Mouse (Mus musculus) midbrain, postnatal 0 days (tissue): ENCODE results near the gene Arhgap44. TPM values are rescaled to one million over a fixed set of nuclear protein-coding genes. Genes with fewer than 3 reads are reported as not detected.

ENCODE experiments used
- ATAC-seq: fragments of 200-750 bp; cut with Nextera tagmentation; 2 replicates; pipeline ENCODE4 v1.8.0; 2017; ENCODE audit warnings: moderate number of reproducible peaks, mild to moderate bottlenecking, moderate TSS enrichment, moderate library complexity; ENCODE audit not compliant: low FRiP score
- DNase-seq: peaks from one replicate; pipeline ENCODE4 v3.0.0-alpha.2; 2015; ENCODE audit warnings: low spot score
- H3K27ac ChIP-seq: fragments of 300-500 bp; sonication (generic); 2 replicates; pipeline ENCODE4 v1.5.1; 2014; ENCODE audit warnings: low read depth, mild to moderate bottlenecking, low read length, mixed read lengths
- H3K27me3 ChIP-seq: fragments of 300-500 bp; sonication (generic); 2 replicates; pipeline ENCODE4 v1.6.1; 2014; ENCODE audit warnings: low read length, control low read depth, mixed read lengths; ENCODE audit not compliant: insufficient read depth
- H3K36me3 ChIP-seq: fragments of 300-500 bp; sonication (generic); 2 replicates; pipeline ENCODE4 v1.6.1; 2014; ENCODE audit warnings: low read length, control low read depth, mixed read lengths; ENCODE audit not compliant: insufficient read depth
- H3K4me1 ChIP-seq: fragments of 300-500 bp; sonication (generic); 2 replicates; pipeline ENCODE4 v1.6.1; 2014; ENCODE audit warnings: mild to moderate bottlenecking, control low read depth, antibody characterized with exemption, low read length, mixed read lengths; ENCODE audit not compliant: insufficient read depth
- H3K4me2 ChIP-seq: fragments of 300-500 bp; sonication (generic); 2 replicates; pipeline ENCODE4 v1.6.1; 2014; ENCODE audit warnings: low read depth, mild to moderate bottlenecking, low read length, mixed read lengths; ENCODE audit not compliant: poor library complexity, severe bottlenecking
- H3K4me3 ChIP-seq: fragments of 300-500 bp; sonication (generic); 2 replicates; pipeline ENCODE4 v1.5.1; 2014; ENCODE audit warnings: low read depth, mild to moderate bottlenecking, low read length, moderate library complexity
- H3K9ac ChIP-seq: fragments of 300-500 bp; sonication (generic); replicated peaks from 2 replicates; pipeline ENCODE4 v1.6.1; 2014; ENCODE audit warnings: mild to moderate bottlenecking, low read length, moderate library complexity, mixed read lengths; ENCODE audit not compliant: poor library complexity, severe bottlenecking
- H3K9me3 ChIP-seq: fragments of 300-500 bp; sonication (generic); 2 replicates; pipeline ENCODE4 v1.6.1; 2016; ENCODE audit warnings: low read length, control low read depth
- CTCF ChIP-seq: IDR thresholded peaks from 2 replicates; pipeline ENCODE4 v1.5.1; 2016; ENCODE audit warnings: antibody characterized with exemption, mild to moderate bottlenecking
- WGBS: fragments of 180-500 bp; shearing (Covaris S2); extraction: QIAGEN DNeasy Blood & Tissue Kit; methylation state at CpG from one replicate; pipeline ENCODE4 v1.1.7; 2014; 5-methylcytosine and 5-hydroxymethylcytosine counted together
- polyA plus RNA-seq: library from polyadenylated mRNA; unstranded; fragments of >200 nt; fragmentation: Nextera tagmentation; extraction: Ambion mirVana; gene quantifications from 2 replicates; pipeline ENCODE4 v1.2.1, GENCODE M21; 2015
- total RNA-seq: library from RNA; depleted of rRNA; stranded (reverse); fragments of >200 nt; gene quantifications from 2 replicates; pipeline ENCODE4 v1.2.3, GENCODE M21; 2014

The Arhgap44 gene
- total and polyA plus RNA-seq, 2 experiments from 2014 or later, result 20.8 to 39.4 TPM

- no peaks in the 10 kb centered on the region for H3K27me3 ChIP-seq
- H3K36me3 ChIP-seq, result peaks cover 13% of the 10 kb centered on the region
- H3K4me3 ChIP-seq, result no peak overlapping the region
- no peak for DNase-seq
- 68% methylated on average over 2 of the region's 2 CpGs for WGBS
- no peaks in the 10 kb centered on the region for H3K9me3 ChIP-seq
- no peaks in the 10 kb centered on the region for H3K4me1 ChIP-seq
- H3K4me2 ChIP-seq, result no peak overlapping the region
- H3K9ac ChIP-seq, result no peak overlapping the region
- H3K27ac ChIP-seq, result no peak overlapping the region
- no peak for TF ChIP-seq CTCF
- no peak for ATAC-seq
These were observed 123.8 kb downstream of the Arhgap44 start for GRCm38 (mm10) chr11:65038996-65039395.

- DNase-seq (no peak), ATAC-seq (no peak)
- H3K4me2 ChIP-seq, result no peak overlapping the region
- no peak overlapping the region for H3K27ac ChIP-seq
- H3K9ac ChIP-seq, result no peak overlapping the region
- H3K36me3 ChIP-seq, result peaks cover 23% of the 10 kb centered on the region; the same call in 1 of the 2 replicates
- H3K4me1 ChIP-seq, result no peaks in the 10 kb centered on the region
- H3K9me3 ChIP-seq, result no peaks in the 10 kb centered on the region
- H3K4me3 ChIP-seq, result no peak overlapping the region
- no peak for TF ChIP-seq CTCF
- no peaks in the 10 kb centered on the region for H3K27me3 ChIP-seq
- WGBS, result 93% methylated on average over 7 of the region's 7 CpGs
These were observed 130.5 kb downstream of the Arhgap44 start for GRCm38 (mm10) chr11:65032221-65032620.

- ATAC-seq (no peak), DNase-seq (no peak)
- no peak overlapping the region for H3K4me3 ChIP-seq
- no peaks in the 10 kb centered on the region for H3K4me1 ChIP-seq
- H3K36me3 ChIP-seq, result peaks cover 25% of the 10 kb centered on the region; the same call in 1 of the 2 replicates
- H3K27me3 ChIP-seq, result no peaks in the 10 kb centered on the region
- TF ChIP-seq CTCF, result no peak
- no peak overlapping the region for H3K27ac ChIP-seq
- no peaks in the 10 kb centered on the region for H3K9me3 ChIP-seq
- H3K4me2 ChIP-seq, result no peak overlapping the region
- 100% methylated on average over 1 of the region's 1 CpGs for WGBS
- no peak overlapping the region for H3K9ac ChIP-seq
These were observed 132.6 kb downstream of the Arhgap44 start for GRCm38 (mm10) chr11:65030201-65030600.

GRCm38 (mm10) chr11:65028049-65028448 is 134.7 kb downstream of the Arhgap44 start:
- TF ChIP-seq CTCF, result no peak
- H3K4me2 ChIP-seq, result no peak overlapping the region
- WGBS, result 75% methylated on average over 5 of the region's 5 CpGs
- H3K4me1 ChIP-seq, result no peaks in the 10 kb centered on the region
- no peak for DNase-seq
- H3K9ac ChIP-seq, result no peak overlapping the region
- H3K4me3 ChIP-seq, result no peak overlapping the region
- H3K27me3 ChIP-seq, result no peaks in the 10 kb centered on the region
- H3K27ac ChIP-seq, result no peak overlapping the region
- H3K9me3 ChIP-seq, result no peaks in the 10 kb centered on the region
- ATAC-seq, result no peak
- H3K36me3 ChIP-seq, result peaks cover 29% of the 10 kb centered on the region

GRCm38 (mm10) chr11:65022771-65023170 is 140.0 kb downstream of the Arhgap44 start:
- Histone ChIP-seq H3K36me3 (peaks cover 42% of the 10 kb centered on the region), H3K27me3 (no peaks in the 10 kb centered on the region), H3K4me1 (no peaks in the 10 kb centered on the region), H3K4me3 (no peak overlapping the region), H3K9me3 (no peaks in the 10 kb centered on the region), H3K9ac (no peak overlapping the region), H3K27ac (no peak overlapping the region), H3K4me2 (no peak overlapping the region)
- WGBS, result 92% methylated on average over 11 of the region's 11 CpGs
- no peak for DNase-seq
- TF ChIP-seq CTCF, result no peak
- no peak for ATAC-seq

- Histone ChIP-seq H3K27ac (no peak overlapping the region), H3K9ac (no peak overlapping the region), H3K4me3 (no peak overlapping the region), H3K4me1 (no peaks in the 10 kb centered on the region), H3K27me3 (no peaks in the 10 kb centered on the region), H3K4me2 (no peak overlapping the region), H3K9me3 (no peaks in the 10 kb centered on the region), H3K36me3 (peaks cover 37% of the 10 kb centered on the region)
- WGBS, result 87% methylated on average over 4 of the region's 4 CpGs
- no peak for TF ChIP-seq CTCF
- ATAC-seq (no peak), DNase-seq (no peak)
These were observed 142.0 kb downstream of the Arhgap44 start for GRCm38 (mm10) chr11:65020744-65021143.
